Mouse (Mus musculus): ENCODE results near the gene Gm21117. TPM values are rescaled to one million over a fixed set of nuclear protein-coding genes. Genes with fewer than 3 reads are reported as not detected.
"Not testable (repeated sequence)": the region's sequence is repeated elsewhere in the genome, so short reads cannot be mapped to it uniquely, and the experiment has no call there.

Gene Gm21117
- total RNA-seq (2012; rRNA removed) (not detected in 2 replicates), total RNA-seq (2014; rRNA removed) (not detected in 2 replicates), polyA plus RNA-seq (2012; ENCODE audit: insufficient read length, low read depth) (not detected in 2 replicates)

DNA sequence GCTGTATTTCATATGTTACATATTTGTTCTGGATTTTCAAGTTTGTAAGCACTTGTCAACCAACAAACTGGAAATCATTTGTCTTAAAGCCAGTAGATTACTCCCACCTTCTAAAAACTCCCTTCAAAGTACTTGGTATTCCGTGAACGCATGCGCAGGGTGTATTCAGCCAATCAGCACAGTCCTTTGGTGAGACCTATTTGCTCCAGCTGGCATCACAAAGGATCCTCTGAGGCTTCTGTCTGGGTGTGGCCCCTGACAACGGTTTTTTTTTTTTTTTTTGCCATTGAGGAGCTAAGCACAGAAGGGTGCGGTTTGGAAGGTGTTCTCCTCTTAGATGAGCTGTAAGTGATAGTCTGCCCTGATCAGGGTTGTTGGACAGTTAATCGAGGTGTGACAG lies at the start of gene Gm21117:
Gene Gm21117 (plus strand): TSS at position 301 of the 400 bp plus-strand sequence.
- H3K4me1 ChIP-seq (ENCODE audit: control insufficient read depth in 1 of 2, insufficient read depth in 2 of 2); DNase-seq (ENCODE audit: extremely low read depth); H3K4me2 ChIP-seq (ENCODE audit: insufficient read depth, low read depth, poor library complexity, severe bottlenecking); H3K27ac ChIP-seq (ENCODE audit: insufficient read depth, low read depth); H3K9me3 ChIP-seq (replicated peaks; ENCODE audit: low read length); H3K27me3 ChIP-seq (replicated peaks); H3K9ac ChIP-seq (ENCODE audit: insufficient read depth, low read depth); in situ Hi-C loops (cut with MboI; ENCODE audit: low pct_ligation_motif_present, low pct_unique_long_range_greater_than_20kb, low sequenced_read_pairs); H3K4me3 ChIP-seq (replicated peaks in 1 of 3; ENCODE audit: low read depth in 2 of 3, low read length in 2 of 3, poor library complexity in 1 of 3); H3K36me3 ChIP-seq (replicated peaks in 1 of 2; ENCODE audit: control insufficient read depth in 1 of 2, insufficient read depth in 1 of 2, low read length in 1 of 2); H3K79me2 ChIP-seq (replicated peaks; ENCODE audit: control insufficient read depth, extremely low read depth, insufficient read depth, poor library complexity, severe bottlenecking); dilution Hi-C loops (cut with MboI; ENCODE audit: extremely low pct_ligation_motif_present, extremely low pct_unique_long_range_greater_than_20kb, low sequenced_read_pairs): not testable (repeated sequence)
